Mouse (Mus musculus): ENCODE data around the gene Gm5767.

DNA sequence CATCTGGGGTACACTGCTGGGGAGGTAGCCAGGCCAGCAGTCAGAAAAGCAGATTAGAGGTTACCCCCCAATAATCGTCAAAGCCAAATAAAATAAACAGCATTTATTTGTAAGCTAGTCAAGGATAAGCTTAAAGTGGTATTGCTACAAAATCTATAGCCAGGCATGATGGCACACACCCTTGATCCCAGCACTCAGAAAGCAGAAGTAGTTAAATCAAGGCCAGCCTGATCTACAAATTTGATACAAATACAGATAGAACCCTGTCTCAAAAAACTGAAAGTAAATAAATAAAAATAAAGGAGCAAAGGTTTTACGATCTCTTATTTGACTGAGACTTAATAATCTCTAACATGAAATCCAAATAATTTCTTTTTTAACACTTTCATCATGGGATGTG is 45.2 kb downstream of the Gm5767 start:
- TF ChIP-seq POLR2A (IDR thresholded peaks at IDR 0.05; ENCODE audit: insufficient read length, low read depth) (no peak), E2F4 (IDR thresholded peaks at IDR 0.05; ENCODE audit: insufficient read depth) (no peak), TCF12 (IDR thresholded peaks at IDR 0.05; ENCODE audit: insufficient read depth, poor library complexity, severe bottlenecking) (no peak), MYOG (IDR thresholded peaks at IDR 0.05; ENCODE audit: control insufficient read depth in 1 of 3, insufficient read depth in 1 of 3, insufficient read length in 2 of 3, low read depth in 2 of 3) (no peak), POLR2AphosphoS2 (IDR thresholded peaks at IDR 0.05; ENCODE audit: insufficient read length, low read depth) (no peak), USF1 (IDR thresholded peaks at IDR 0.05; ENCODE audit: low read depth) (no peak), CEBPB (IDR thresholded peaks at IDR 0.05; ENCODE audit: insufficient read depth, poor library complexity, severe bottlenecking) (no peak)
